Mouse (Mus musculus) ES-Bruce4 (cell line): ENCODE measurements at regions not wholly inside any gene's neighbourhood (a gene's known extent, or its start where the extent isn't known, plus 50 kb on each side); places are given as distances from the start of the nearest gene placed in this dataset.

Experiments
- H3K27ac ChIP-seq: 2 replicates; pipeline ENCODE4 v1.5.1; 2012; ENCODE audit warnings: low read length, inconsistent platforms; ENCODE audit not compliant: insufficient read depth
- H3K27me3 ChIP-seq: 2 replicates; pipeline ENCODE4 v1.6.1; 2012; ENCODE audit warnings: mild to moderate bottlenecking, low read length, inconsistent platforms; ENCODE audit not compliant: control insufficient read depth, poor library complexity, insufficient read depth, severe bottlenecking
- H3K36me3 ChIP-seq: 2 replicates; pipeline ENCODE4 v1.6.1; 2012; ENCODE audit warnings: inconsistent platforms, mild to moderate bottlenecking, low read length, moderate library complexity; ENCODE audit not compliant: control insufficient read depth, poor library complexity, insufficient read depth, severe bottlenecking
- H3K4me1 ChIP-seq: one replicate; pipeline ENCODE4 v1.8.1; 2011; ENCODE audit warnings: low read length; ENCODE audit not compliant: control insufficient read depth, insufficient read depth
- H3K4me3 ChIP-seq: 2 replicates; pipeline ENCODE4 v1.5.1; 2011; ENCODE audit warnings: low read depth, mild to moderate bottlenecking, low read length
- H3K9ac ChIP-seq: 2 replicates; pipeline ENCODE4 v1.6.1; 2012; ENCODE audit warnings: low read depth, mild to moderate bottlenecking, inconsistent platforms; ENCODE audit not compliant: poor library complexity, severe bottlenecking
- H3K9me3 ChIP-seq: replicated peaks from 2 replicates; pipeline ENCODE4 v1.6.1; 2012; ENCODE audit warnings: mild to moderate bottlenecking, low read length, inconsistent platforms; ENCODE audit not compliant: control insufficient read depth, poor library complexity, insufficient read depth, severe bottlenecking
- CTCF ChIP-seq: IDR thresholded peaks from one replicate; pipeline ENCODE4 v1.8.1; 2011; ENCODE audit warnings: low read depth, low read length
- EP300 ChIP-seq: IDR thresholded peaks from 2 replicates; pipeline ENCODE4 v1.6.1; 2011; ENCODE audit warnings: low read depth, low read length; ENCODE audit not compliant: insufficient read depth
- POLR2A ChIP-seq: IDR thresholded peaks from one replicate; pipeline ENCODE4 v1.8.1; 2011; ENCODE audit warnings: low read length; ENCODE audit not compliant: insufficient read depth

DNA sequence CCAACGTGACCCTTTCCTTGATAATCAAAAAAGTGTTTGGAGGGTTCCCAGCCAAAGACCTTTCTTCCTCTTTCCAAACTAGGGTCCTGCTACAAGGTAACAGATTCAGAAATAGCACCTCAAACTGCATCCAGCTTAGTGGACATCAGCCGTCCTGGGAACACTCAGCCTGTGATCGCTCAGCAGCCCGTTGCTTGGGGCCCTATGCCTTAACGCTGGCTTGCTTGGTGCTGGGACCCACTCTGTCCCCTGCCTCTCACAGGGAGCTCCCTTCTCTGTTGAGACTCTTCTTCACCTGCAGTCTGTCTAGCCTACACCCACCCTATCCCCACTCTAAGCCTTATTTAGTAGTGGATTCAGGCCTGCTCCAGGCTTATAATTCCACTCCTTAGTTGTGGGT is 121.6 kb upstream of the Foxn2 start:
- Histone ChIP-seq H3K9ac (no peak overlapping the region), H3K27ac (no peak overlapping the region), H3K4me1 (peaks cover 4% of the 10 kb centered on the region), H3K36me3 (no peaks in the 10 kb centered on the region), H3K27me3 (no peaks in the 10 kb centered on the region), H3K4me3 (no peak overlapping the region), H3K9me3 (no peaks in the 10 kb centered on the region)
- TF ChIP-seq CTCF (no peak), EP300 (no peak), POLR2A (no peak)

DNA sequence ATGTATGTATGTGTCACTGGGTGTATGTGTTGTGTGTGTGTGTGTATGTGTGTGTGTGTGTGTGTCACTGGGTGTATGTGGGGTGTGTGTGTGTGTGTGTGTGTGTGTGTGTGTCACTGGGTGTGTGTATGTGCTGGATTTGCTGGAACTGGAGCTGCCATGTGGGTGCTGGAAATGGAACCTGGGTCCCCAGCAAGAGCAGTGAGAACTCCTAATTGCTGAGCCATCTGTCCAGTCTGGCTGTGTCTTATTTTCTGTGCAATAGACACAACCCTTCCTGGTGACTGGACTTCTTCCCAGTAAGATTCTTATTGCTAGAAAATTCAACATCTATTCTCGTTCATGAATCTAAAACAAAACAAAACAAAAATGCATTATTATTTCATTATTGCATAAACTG is 119.8 kb upstream of the Foxn2 start:
- H3K4me1 ChIP-seq, result peaks cover 8% of the 10 kb centered on the region
- H3K36me3 ChIP-seq, result no peaks in the 10 kb centered on the region
- H3K27me3 ChIP-seq, result no peaks in the 10 kb centered on the region

DNA sequence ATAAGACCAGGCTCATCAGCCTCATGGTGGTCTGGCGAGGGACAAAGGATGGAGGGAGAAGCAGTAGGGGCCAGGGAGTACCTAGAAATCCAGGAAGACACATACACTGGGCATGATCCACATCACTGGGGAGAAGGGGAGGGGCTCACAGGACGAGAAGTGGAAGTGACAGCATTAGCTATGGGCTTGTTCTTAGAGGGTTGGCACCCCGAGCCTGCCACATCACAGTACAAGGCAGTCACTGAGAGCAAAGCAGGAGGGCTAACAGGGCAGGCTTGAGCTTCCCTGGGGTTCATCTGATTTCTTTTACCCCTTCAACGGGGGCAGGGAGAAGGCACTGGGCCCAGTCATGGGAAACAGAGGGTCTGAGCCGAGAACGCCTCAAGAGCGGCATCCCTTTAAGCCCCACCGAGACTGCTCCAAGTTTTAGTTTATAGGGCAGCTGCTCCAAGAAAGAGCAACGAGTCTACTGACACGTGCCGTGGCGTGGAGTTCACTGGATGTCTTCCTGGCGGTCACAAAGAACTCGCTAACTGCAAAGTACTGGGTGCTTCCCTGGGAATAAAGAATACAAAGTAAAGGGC is 115.1 kb upstream of the Foxn2 start:
- Histone ChIP-seq H3K36me3 (no peaks in the 10 kb centered on the region), H3K4me3 (no peak overlapping the region), H3K9ac (no peak overlapping the region), H3K27ac (no peak overlapping the region), H3K27me3 (no peaks in the 10 kb centered on the region), H3K9me3 (no peaks in the 10 kb centered on the region), H3K4me1 (peaks cover 10% of the 10 kb centered on the region)
- TF ChIP-seq EP300 (0 out of 2 replicates have a peak, but pooled peaks have one; percentile 11), CTCF (no peak), POLR2A (no peak)

More for the DNA sequence above, 119.8 kb upstream of the Foxn2 start:
- Histone ChIP-seq H3K27ac (no peak overlapping the region), H3K4me3 (no peak overlapping the region), H3K9ac (no peak overlapping the region), H3K9me3 (no peaks in the 10 kb centered on the region)
- TF ChIP-seq POLR2A (no peak), EP300 (no peak), CTCF (no peak)

DNA sequence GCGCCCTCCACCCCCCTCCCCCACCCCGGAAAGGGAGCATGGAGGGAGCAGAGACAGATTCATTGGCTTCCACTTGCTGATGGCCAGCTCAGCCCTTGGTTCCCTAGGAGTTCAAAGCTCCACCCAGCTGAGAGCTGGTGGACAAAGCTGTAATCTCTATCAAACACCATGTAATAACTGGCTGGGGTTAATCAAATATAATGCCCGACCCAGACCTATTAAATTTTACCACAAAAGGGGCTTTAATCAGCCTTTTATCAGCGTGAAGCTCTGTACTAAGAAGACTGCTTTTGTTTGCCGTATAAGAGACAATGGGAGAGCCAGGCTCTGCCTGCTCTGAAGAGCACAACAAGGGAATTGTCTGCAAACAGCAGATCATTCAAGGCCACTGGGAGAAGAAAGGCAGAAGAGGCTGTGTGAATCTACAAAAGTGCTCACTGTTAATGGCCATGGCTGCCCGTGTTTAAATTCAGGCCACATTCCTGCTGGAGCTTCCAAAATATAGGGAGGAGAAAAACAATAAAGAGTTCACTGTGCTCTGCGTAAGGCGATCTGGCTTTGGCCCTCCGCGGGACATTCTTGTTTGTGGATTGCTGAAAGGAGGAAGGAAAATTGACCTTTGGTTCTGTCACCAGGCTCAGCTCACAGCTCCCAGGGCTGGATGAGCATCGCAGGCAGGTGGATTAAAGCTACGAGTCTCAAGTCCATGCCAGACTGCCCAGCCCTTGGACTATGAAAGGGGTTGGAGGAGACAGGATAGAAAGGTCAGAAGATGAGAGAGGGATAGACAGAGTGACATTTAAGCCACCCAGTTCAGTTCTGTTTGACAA is 114.4 kb upstream of the Foxn2 start:
- Histone ChIP-seq H3K27ac (peak overlapping the region; percentile 23), H3K27me3 (no peaks in the 10 kb centered on the region), H3K36me3 (no peaks in the 10 kb centered on the region), H3K9me3 (no peaks in the 10 kb centered on the region), H3K9ac (no peak overlapping the region), H3K4me3 (no peak overlapping the region), H3K4me1 (peaks cover 10% of the 10 kb centered on the region)
- TF ChIP-seq POLR2A (no peak), CTCF (no peak), EP300 (no peak)

DNA sequence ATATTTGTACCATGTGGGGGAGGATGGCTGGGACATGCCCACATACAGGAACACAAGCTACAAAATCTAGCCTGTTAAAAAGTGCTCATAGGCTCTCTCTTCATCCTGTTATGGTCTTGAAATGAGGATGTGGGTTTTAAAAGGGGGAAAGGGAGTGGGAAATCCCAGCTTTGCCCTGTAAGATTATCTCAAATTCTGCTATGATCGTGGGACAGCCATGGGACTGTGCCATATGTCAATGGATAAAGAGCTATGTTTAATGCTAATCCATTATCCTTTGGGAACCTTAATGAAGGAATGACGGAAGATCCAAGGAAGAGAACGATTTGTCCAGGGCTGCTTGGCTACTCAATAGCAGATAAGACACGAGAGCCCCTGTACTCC is 113.8 kb upstream of the Foxn2 start:
- TF ChIP-seq CTCF (no peak), POLR2A (no peak), EP300 (no peak)
- Histone ChIP-seq H3K9me3 (no peaks in the 10 kb centered on the region), H3K4me3 (no peak overlapping the region), H3K4me1 (peaks cover 10% of the 10 kb centered on the region), H3K27ac (peak overlapping the region; percentile 23; the same call in 1 of the 2 replicates), H3K9ac (no peak overlapping the region), H3K36me3 (no peaks in the 10 kb centered on the region), H3K27me3 (no peaks in the 10 kb centered on the region)

DNA sequence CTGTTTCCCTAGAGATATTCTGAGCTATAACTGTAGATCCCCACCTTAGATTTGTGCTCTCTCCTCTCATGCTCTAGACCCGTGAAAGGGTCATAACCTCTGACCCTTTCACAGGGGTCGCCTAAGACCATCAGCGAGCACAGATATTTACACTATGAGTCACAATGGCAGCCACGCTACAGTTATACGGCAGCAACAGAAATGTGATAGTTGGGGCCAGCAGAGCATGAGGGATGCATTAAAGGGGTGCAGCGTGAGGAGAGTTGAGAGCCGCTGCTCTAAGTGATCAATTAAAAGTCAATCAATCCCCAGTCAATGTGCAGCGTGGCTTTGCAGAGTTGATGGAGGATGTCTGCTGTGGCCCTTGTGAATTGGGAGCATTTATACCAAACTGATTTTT is 112.7 kb upstream of the Foxn2 start:
- Histone ChIP-seq H3K36me3 (no peaks in the 10 kb centered on the region), H3K4me1 (peaks cover 10% of the 10 kb centered on the region), H3K27me3 (no peaks in the 10 kb centered on the region), H3K9me3 (no peaks in the 10 kb centered on the region), H3K4me3 (no peak overlapping the region), H3K9ac (no peak overlapping the region), H3K27ac (no peak overlapping the region)
- TF ChIP-seq CTCF (no peak), EP300 (no peak), POLR2A (no peak)
